Mouse (Mus musculus) ES-Bruce4 (cell line): ENCODE data around the gene Wdsub1.

Experiments
- CTCF ChIP-seq: IDR thresholded peaks from one replicate; pipeline ENCODE4 v1.8.1; 2011; ENCODE audit warnings: low read depth, low read length
- POLR2A ChIP-seq: IDR thresholded peaks from one replicate; pipeline ENCODE4 v1.8.1; 2011; ENCODE audit warnings: low read length; ENCODE audit not compliant: insufficient read depth

DNA sequence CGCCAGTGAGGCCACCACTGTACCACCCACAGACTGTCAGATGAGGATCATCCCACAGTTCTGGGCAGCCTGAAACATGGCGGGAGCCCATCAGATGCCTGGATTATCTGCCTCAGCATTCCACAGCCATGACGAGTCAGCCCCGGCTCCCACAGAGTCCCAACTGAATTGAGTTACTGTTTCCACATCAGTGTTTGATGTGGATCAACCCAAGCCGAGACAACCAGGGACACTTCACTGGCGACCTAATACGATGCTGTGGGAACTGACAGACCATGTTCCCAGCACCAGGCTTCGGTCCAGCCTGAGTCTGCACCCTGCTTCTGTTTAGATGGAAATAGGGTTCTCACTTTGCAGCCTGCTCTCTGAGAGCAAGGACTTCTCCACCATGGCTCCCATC, 58.1 kb downstream of the Wdsub1 start:
- TF ChIP-seq CTCF (no peak), POLR2A (no peak)
